Mouse (Mus musculus) midbrain, embryonic 14.5 days (tissue): ENCODE measurements at regions not wholly inside any gene's neighbourhood (a gene's known extent, or its start where the extent isn't known, plus 50 kb on each side); places are given as distances from the start of the nearest gene placed in this dataset.

Source experiments
- ATAC-seq: fragments of 200-750 bp; cut with Nextera tagmentation; 2 replicates; pipeline ENCODE4 v1.8.0; 2017; ENCODE audit warnings: moderate number of reproducible peaks, moderate library complexity; ENCODE audit not compliant: low FRiP score, low TSS enrichment
- DNase-seq: peaks from one replicate; pipeline ENCODE4 v3.0.0-alpha.2; 2015
- H3K27ac ChIP-seq: fragments of 300-500 bp; sonication (generic); replicated peaks from 2 replicates; pipeline ENCODE4 v1.5.1; 2014; ENCODE audit warnings: mild to moderate bottlenecking, low read depth, low read length, moderate library complexity
- H3K27me3 ChIP-seq: fragments of 300-500 bp; sonication (generic); 2 replicates; pipeline ENCODE4 v1.6.1; 2014; ENCODE audit warnings: low read length, control low read depth, mixed read lengths; ENCODE audit not compliant: control insufficient read depth, insufficient read depth
- H3K36me3 ChIP-seq: fragments of 300-500 bp; sonication (generic); 2 replicates; pipeline ENCODE4 v1.6.1; 2014; ENCODE audit warnings: low read length, control low read depth; ENCODE audit not compliant: control insufficient read depth, insufficient read depth
- H3K4me1 ChIP-seq: fragments of 300-500 bp; sonication (generic); 2 replicates; pipeline ENCODE4 v1.6.1; 2014; ENCODE audit warnings: mild to moderate bottlenecking, antibody characterized with exemption, low read length, control low read depth; ENCODE audit not compliant: control insufficient read depth, insufficient read depth
- H3K4me2 ChIP-seq: fragments of 300-500 bp; sonication (generic); 2 replicates; pipeline ENCODE4 v1.6.1; 2014; ENCODE audit warnings: mild to moderate bottlenecking, low read length, moderate library complexity
- H3K4me3 ChIP-seq: fragments of 300-500 bp; sonication (generic); replicated peaks from 2 replicates; pipeline ENCODE4 v1.5.1; 2014; ENCODE audit warnings: low read depth, low read length
- H3K9ac ChIP-seq: fragments of 300-500 bp; sonication (generic); replicated peaks from 2 replicates; pipeline ENCODE4 v1.6.1; 2014; ENCODE audit warnings: mild to moderate bottlenecking, low read length, moderate library complexity
- H3K9me3 ChIP-seq: fragments of 300-500 bp; sonication (generic); 2 replicates; pipeline ENCODE4 v1.6.1; 2016; ENCODE audit warnings: low read length, control low read depth, mixed read lengths; ENCODE audit not compliant: control insufficient read depth
- WGBS: fragments of 180-500 bp; shearing (Covaris S2); extraction: QIAGEN DNeasy Blood & Tissue Kit; methylation state at CpG from one replicate; pipeline ENCODE4 v1.1.7; 2014; 5-methylcytosine and 5-hydroxymethylcytosine counted together

DNA sequence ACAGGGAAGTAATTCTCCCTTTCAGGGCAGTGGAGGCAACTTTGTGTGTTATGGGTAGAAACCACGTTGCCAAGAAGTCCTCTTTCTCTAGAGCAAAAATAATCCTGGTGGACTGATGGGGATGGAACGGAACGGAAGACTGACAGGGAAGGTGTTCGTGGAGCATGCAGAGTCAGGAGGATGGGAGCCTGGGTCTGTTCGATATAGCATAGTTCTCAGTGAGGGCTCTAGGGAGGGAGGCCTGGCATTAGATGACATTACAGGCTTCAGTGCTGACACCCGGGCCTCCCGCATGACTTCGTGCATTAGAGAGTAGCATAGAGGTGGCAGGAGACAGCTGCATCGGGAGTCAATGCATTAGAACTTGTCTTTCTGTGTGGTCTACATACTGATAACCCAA is 211.1 kb downstream of the Etnk1 start:
- DNase-seq, result no peak
- no peaks in the 10 kb centered on the region for H3K9me3 ChIP-seq
- no peaks in the 10 kb centered on the region for H3K4me1 ChIP-seq
- 94% methylated on average over 9 of the region's 9 CpGs for WGBS
- H3K9ac ChIP-seq, result no peak overlapping the region
- H3K27ac ChIP-seq, result no peak overlapping the region
- no peaks in the 10 kb centered on the region for H3K36me3 ChIP-seq
- no peaks in the 10 kb centered on the region for H3K27me3 ChIP-seq
- no peak overlapping the region for H3K4me2 ChIP-seq
- no peak overlapping the region for H3K4me3 ChIP-seq
- ATAC-seq, result no peak

DNA sequence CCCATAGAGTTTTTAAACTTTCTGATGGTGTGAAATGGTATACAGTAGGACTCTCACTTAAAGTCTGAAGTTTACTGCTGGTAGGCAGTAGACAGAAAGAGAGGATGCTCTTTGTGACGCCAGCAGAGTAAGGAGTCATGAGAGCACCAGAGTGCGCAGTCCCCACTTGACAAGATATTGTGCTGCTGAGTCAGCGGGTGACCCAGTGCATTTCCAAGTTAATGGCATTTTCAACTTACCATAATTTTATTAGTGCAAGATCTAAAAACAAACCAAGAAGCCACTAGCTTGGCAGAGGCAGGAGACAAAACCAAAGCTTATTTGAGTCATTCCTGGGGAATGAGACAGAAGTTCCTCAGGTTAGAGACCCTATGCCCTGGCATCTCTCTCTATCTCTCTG is 213.5 kb downstream of the Etnk1 start:
- no peak overlapping the region for H3K4me3 ChIP-seq

DNA sequence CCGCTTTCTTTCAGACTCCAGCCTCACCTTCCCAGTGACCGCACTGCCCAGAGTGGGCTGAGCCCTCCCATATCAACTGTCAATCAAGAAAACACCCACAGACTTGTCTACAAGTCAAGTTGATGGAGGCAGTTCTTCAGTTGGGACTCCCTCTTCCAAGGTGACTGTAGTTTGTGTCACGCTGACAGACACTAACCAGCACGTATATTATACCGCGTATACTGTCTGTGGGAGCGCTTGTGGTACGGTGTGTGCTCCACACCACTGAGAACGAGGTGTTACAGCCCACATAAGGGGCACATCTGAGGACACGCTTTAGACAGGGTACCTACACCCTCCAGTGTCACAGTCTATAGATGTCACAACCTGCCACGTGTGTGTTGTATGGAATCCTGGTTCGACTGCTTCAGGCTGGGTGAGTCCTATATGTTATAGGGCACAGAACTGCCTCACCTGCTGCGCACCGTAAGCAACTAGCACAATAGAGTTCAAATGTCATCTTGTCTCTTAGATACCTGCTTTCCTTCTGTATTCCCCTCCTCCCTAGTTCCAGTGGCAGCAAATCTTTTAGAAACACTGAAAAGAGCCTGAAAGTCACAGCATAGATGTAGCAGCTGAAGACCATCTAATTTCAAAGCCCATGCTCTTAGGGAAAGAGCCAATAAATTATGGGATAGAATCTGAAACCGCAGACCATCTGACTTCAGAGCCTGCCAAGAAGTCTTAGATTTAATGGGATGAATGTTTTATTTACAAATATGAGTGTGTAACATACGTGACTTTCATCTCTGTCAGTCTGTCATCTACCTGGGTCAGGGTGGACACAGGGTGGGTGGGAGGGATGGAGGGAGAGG is 219.8 kb downstream of the Etnk1 start:
- H3K4me1 ChIP-seq, result no peaks in the 10 kb centered on the region
- no peak overlapping the region for H3K9ac ChIP-seq
- H3K36me3 ChIP-seq, result no peaks in the 10 kb centered on the region
- H3K9me3 ChIP-seq, result no peaks in the 10 kb centered on the region
- H3K4me2 ChIP-seq, result no peak overlapping the region
- no peaks in the 10 kb centered on the region for H3K27me3 ChIP-seq
- DNase-seq (no peak), ATAC-seq (no peak)
- H3K4me3 ChIP-seq, result no peak overlapping the region
- no peak overlapping the region for H3K27ac ChIP-seq
- WGBS, result 96% methylated on average over 16 of the region's 16 CpGs

More for the DNA sequence above, 213.5 kb downstream of the Etnk1 start:
- Histone ChIP-seq H3K27ac (no peak overlapping the region), H3K4me2 (no peak overlapping the region), H3K27me3 (no peaks in the 10 kb centered on the region), H3K9me3 (no peaks in the 10 kb centered on the region), H3K9ac (no peak overlapping the region), H3K36me3 (no peaks in the 10 kb centered on the region), H3K4me1 (no peaks in the 10 kb centered on the region)
- no peak for ATAC-seq
- no peak for DNase-seq
- 96% methylated on average over 3 of the region's 3 CpGs for WGBS

DNA sequence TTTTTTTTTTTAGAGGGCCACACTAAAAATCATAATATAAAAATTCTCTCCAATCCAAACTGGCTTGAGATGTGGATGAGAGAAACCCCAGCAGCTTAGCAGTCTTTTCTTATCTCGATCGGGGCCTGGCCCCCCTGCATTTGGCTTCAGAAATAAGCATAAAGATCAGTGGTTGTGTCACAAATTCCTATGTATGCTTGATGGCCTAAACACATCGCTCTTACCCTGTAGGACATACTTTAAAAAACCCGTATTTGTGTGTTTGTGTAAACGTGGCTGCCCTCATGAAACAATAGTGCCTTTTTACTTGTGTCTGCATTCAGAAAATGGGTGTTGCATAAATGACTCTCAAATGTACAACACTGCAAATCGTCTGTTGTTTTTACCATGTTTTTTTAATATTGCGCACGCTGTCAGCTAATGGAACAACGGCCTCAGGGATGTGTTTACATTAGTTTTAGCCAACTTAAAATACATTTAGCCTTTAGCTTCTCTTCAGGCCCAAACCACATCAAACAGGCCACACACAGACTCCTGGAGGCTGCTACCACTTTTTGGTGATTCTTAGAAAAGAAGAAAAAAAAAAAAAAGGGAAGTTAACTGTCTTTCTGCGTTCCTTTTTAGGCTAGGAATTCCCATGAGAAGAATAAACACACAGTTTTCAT is 226.7 kb downstream of the Etnk1 start:
- ATAC-seq (no peak), DNase-seq (no peak)
- H3K4me2 ChIP-seq, result no peak overlapping the region
- H3K9me3 ChIP-seq, result no peaks in the 10 kb centered on the region
- H3K27ac ChIP-seq, result no peak overlapping the region
- H3K4me1 ChIP-seq, result no peaks in the 10 kb centered on the region
- H3K27me3 ChIP-seq, result no peaks in the 10 kb centered on the region
- 70% methylated on average over 10 of the region's 10 CpGs for WGBS
- no peaks in the 10 kb centered on the region for H3K36me3 ChIP-seq
- H3K4me3 ChIP-seq, result no peak overlapping the region
- no peak overlapping the region for H3K9ac ChIP-seq

DNA sequence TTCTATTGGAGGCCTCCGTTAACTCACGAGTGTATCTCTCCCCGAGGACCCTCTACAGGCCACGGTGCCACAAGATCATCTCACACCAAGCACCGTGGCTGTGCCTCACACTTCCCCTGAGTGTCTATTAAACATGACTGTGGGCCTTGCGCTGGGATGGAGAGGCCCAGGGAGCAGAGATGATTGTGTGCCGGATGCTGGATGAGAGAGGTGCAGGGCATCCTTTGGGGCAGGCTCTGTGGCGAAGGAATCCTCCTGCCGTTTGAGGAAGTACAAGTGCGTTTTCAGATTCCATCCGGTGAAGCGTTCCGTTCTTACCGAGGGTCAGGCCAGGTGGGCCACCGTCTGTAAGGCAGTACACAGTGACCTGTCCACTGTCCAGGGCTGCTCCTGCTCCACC is 227.4 kb downstream of the Etnk1 start:
- WGBS, result 87% methylated on average over 15 of the region's 15 CpGs
- no peaks in the 10 kb centered on the region for H3K9me3 ChIP-seq
- H3K27me3 ChIP-seq, result no peaks in the 10 kb centered on the region
- DNase-seq (no peak), ATAC-seq (no peak)
- H3K4me2 ChIP-seq, result no peak overlapping the region
- H3K4me1 ChIP-seq, result no peaks in the 10 kb centered on the region
- H3K27ac ChIP-seq, result no peak overlapping the region
- no peak overlapping the region for H3K9ac ChIP-seq
- H3K4me3 ChIP-seq, result no peak overlapping the region
- no peaks in the 10 kb centered on the region for H3K36me3 ChIP-seq

DNA sequence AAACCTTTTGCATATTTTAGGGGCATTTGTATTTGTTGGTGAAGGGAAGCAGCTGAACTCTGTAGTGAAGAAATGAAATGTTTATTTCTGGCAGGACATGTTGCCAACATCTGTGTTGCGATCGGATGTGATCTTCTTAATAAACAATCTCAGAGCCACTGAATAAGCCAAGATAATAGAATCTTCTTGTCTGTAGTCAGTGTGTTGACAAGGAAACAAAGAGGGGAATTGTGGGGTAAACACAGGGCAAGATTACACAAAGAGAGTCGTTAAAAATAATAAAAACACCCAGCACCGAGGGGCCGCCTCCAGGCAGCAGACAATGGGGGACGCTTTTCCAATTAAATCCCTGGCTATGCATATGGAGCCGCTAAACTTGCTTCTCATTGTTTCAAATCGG is 234.4 kb downstream of the Etnk1 start:
- Histone ChIP-seq H3K4me3 (no peak overlapping the region), H3K4me1 (no peaks in the 10 kb centered on the region; the same call in 1 of the 2 replicates), H3K9me3 (no peaks in the 10 kb centered on the region), H3K36me3 (no peaks in the 10 kb centered on the region), H3K27me3 (no peaks in the 10 kb centered on the region), H3K4me2 (no peak overlapping the region), H3K27ac (no peak overlapping the region), H3K9ac (no peak overlapping the region)
- 24% methylated on average over 8 of the region's 8 CpGs for WGBS
- no peak for ATAC-seq
- peak; percentile 13 for DNase-seq

DNA sequence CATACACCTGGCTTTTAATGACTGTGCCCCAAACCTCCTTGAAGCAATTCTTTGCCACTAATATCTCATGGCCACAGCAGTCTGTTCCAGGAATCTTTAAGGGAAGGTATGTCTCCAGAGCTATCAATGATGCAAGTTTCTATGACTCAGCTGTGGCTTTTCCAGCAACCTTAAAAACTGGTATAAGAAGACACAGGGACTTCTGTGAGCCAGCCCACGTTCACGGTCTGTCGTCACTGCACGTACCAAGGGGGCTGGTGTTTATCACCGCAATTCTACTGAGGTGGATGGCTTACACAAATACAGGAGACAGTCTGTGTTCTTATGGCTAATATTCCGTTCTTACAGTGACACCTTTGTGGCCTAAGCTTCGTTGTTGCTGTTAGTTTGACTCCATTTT is 234.9 kb downstream of the Etnk1 start:
- H3K9ac ChIP-seq, result no peak overlapping the region
- no peak overlapping the region for H3K4me2 ChIP-seq
- H3K27me3 ChIP-seq, result no peaks in the 10 kb centered on the region
- H3K4me3 ChIP-seq, result no peak overlapping the region
- no peak for DNase-seq
- H3K4me1 ChIP-seq, result no peaks in the 10 kb centered on the region; the same call in 1 of the 2 replicates
- ATAC-seq, result no peak
- no peaks in the 10 kb centered on the region for H3K36me3 ChIP-seq
- no peaks in the 10 kb centered on the region for H3K9me3 ChIP-seq
- H3K27ac ChIP-seq, result no peak overlapping the region
- 88% methylated on average over 7 of the region's 7 CpGs for WGBS

DNA sequence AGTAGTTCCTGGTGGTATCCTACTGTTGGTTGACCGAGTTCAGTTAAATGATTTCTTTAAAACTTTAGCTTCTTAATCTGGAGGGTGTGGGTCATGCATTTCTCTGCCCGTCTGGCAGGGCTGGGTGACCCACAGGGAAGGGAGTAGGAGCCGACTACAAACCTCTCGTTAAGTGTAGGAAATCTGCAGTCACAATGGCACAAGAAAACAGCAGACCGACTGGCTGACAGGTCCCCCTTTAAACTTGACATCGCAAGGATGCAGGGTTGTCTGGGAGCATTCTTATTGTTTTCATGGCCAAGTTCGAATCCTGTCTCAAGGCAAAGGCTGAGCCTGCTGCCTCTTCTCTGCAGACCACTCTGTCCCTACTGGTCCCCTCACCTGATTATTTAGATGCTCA is 235.7 kb downstream of the Etnk1 start:
- no peaks in the 10 kb centered on the region for H3K27me3 ChIP-seq
- WGBS, result 84% methylated on average over 7 of the region's 7 CpGs

DNA sequence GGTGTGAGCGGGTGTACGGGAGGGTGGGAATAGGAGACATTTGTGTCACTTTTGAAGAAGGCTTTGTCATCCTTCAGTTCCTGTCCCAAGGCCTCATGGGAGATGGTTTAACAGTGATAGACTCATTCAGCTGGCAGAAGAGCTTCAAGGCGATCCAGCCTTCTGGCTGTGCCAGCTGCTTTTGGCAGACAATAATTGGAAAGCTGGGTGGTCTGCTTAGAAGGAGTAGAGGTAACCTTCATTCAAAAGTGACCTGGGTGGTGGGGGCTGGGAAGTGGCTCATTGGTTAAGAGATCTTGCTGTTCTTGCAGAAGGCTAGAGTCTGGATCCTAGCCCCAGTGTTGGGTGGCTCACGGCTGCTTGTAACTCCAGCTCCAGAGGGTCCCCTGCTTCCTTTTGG is 237.5 kb downstream of the Etnk1 start:
- H3K27ac ChIP-seq, result no peak overlapping the region
- no peak overlapping the region for H3K4me3 ChIP-seq
- no peaks in the 10 kb centered on the region for H3K36me3 ChIP-seq
- H3K9ac ChIP-seq, result no peak overlapping the region
- 72% methylated on average over 4 of the region's 4 CpGs for WGBS
- DNase-seq, result peak; percentile 17
- no peaks in the 10 kb centered on the region; the same call in 1 of the 2 replicates for H3K4me1 ChIP-seq
- no peaks in the 10 kb centered on the region for H3K9me3 ChIP-seq
- no peak for ATAC-seq
- no peaks in the 10 kb centered on the region for H3K27me3 ChIP-seq
- no peak overlapping the region for H3K4me2 ChIP-seq

More for the DNA sequence above, 235.7 kb downstream of the Etnk1 start:
- H3K27ac ChIP-seq, result no peak overlapping the region
- H3K9ac ChIP-seq, result no peak overlapping the region
- DNase-seq, result no peak
- no peaks in the 10 kb centered on the region for H3K36me3 ChIP-seq
- no peak overlapping the region for H3K4me2 ChIP-seq
- H3K4me3 ChIP-seq, result no peak overlapping the region
- no peaks in the 10 kb centered on the region; the same call in 1 of the 2 replicates for H3K4me1 ChIP-seq
- ATAC-seq, result no peak
- H3K9me3 ChIP-seq, result no peaks in the 10 kb centered on the region
